ENCODE assay signal across 11 mouse cellular contexts in genomic region chr1:60860955-60861354, GRCm38 (mm10). TPM values are rescaled to one million over a fixed set of nuclear protein-coding genes. Genes with fewer than 3 reads are reported as not detected.
A peak's percentile ranks its signal among the peaks of the same experiment; 100 is the strongest.
DNase-seq lines count a peak whose midpoint lies in the region; ATAC-seq and TF ChIP-seq lines count a peak whose summit lies in the region.
"Had no signal": no experiment of that assay in that cellular context is flagged by ENCODE, and none has a peak within 500 bp of the region (broad histone marks: within the 10 kb centered on the region; RNA-seq: fewer than 3 reads in every experiment).

No protein-coding gene starts in this region.

- ATAC-seq in kidney, embryonic 14.5 days (ENCODE audit: low FRiP score, low TSS enrichment) = no peak
- ATAC-seq in forebrain, embryonic 16.5 days = peak; percentile 74
- ATAC-seq in limb, embryonic 14.5 days (ENCODE audit: low FRiP score, low read depth) = peak; percentile 29; the same call in 1 of the 2 replicates
- ATAC-seq in cerebellum, adult (ENCODE audit: insufficient number of reproducible peaks, low FRiP score, low TSS enrichment) = no peak

- no peaks in the 10 kb centered on the region for H3K27me3 ChIP-seq in kidney, embryonic 14.5 days (ENCODE audit: control insufficient read depth, insufficient read depth, low read length)
- H3K27me3 ChIP-seq in forebrain, embryonic 16.5 days (replicated peaks; ENCODE audit: control insufficient read depth, insufficient read depth, low read length) = no peaks in the 10 kb centered on the region
- no peaks in the 10 kb centered on the region for H3K27me3 ChIP-seq in limb, embryonic 14.5 days (ENCODE audit: control insufficient read depth, insufficient read depth, low read length)

- H3K36me3 ChIP-seq in kidney, embryonic 14.5 days (ENCODE audit: control insufficient read depth, insufficient read depth, low read length) = no peaks in the 10 kb centered on the region
- no peaks in the 10 kb centered on the region for H3K36me3 ChIP-seq in forebrain, embryonic 16.5 days (ENCODE audit: control insufficient read depth, insufficient read depth)
- H3K36me3 ChIP-seq in limb, embryonic 14.5 days (ENCODE audit: control insufficient read depth, insufficient read depth, low read length) = no peaks in the 10 kb centered on the region

- no peaks in the 10 kb centered on the region for H3K9me3 ChIP-seq in kidney, embryonic 14.5 days (ENCODE audit: control insufficient read depth, low read length)
- H3K9me3 ChIP-seq in forebrain, embryonic 16.5 days (ENCODE audit: control insufficient read depth, low read length) = no peaks in the 10 kb centered on the region
- no peaks in the 10 kb centered on the region for H3K9me3 ChIP-seq in limb, embryonic 14.5 days (ENCODE audit: control insufficient read depth, low read length)

- no peak for DNase-seq in kidney, postnatal 4 days
- DNase-seq in brain, adult 2 months (ENCODE audit: low read depth, low spot score) = peak; percentile 34
- DNase-seq in limb, embryonic 14.5 days (ENCODE audit: low spot score) = peak; percentile 45
- DNase-seq in adrenal gland, postnatal 14 days = no peak
- no peak for DNase-seq in urinary bladder, postnatal 36 days (ENCODE audit: low spot score in 2 of 2)

- H3K4me1 ChIP-seq in kidney, embryonic 14.5 days (ENCODE audit: control insufficient read depth, insufficient read depth, low read length) = 0 out of 2 replicates have a peak, but pooled peaks cover 8% of the 10 kb centered on the region
- peaks cover 6% of the 10 kb centered on the region for H3K4me1 ChIP-seq in forebrain, embryonic 16.5 days (replicated peaks; ENCODE audit: control insufficient read depth, insufficient read depth, low read length)
- H3K4me1 ChIP-seq in limb, embryonic 14.5 days (ENCODE audit: control insufficient read depth, insufficient read depth, low read length) = peaks cover 12% of the 10 kb centered on the region

- 0 out of 2 replicates have a peak overlapping the region, but pooled peaks have one; percentile 8 for H3K4me2 ChIP-seq in kidney, embryonic 14.5 days (replicated peaks; ENCODE audit: low read depth, low read length)
- H3K4me2 ChIP-seq in forebrain, embryonic 16.5 days (ENCODE audit: low read length) = peak overlapping the region; percentile 60
- 0 out of 2 replicates have a peak overlapping the region, but pooled peaks have one; percentile 9 for H3K4me2 ChIP-seq in limb, embryonic 14.5 days (replicated peaks; ENCODE audit: low read depth, low read length, severe bottlenecking)

- H3K9ac ChIP-seq in kidney, embryonic 14.5 days (ENCODE audit: low read depth, low read length) = 0 out of 2 replicates have a peak overlapping the region, but pooled peaks have one; percentile 7
- H3K9ac ChIP-seq in forebrain, embryonic 16.5 days (replicated peaks; ENCODE audit: low read depth, low read length) = peak overlapping the region; percentile 63
- no peak overlapping the region for H3K9ac ChIP-seq in limb, embryonic 14.5 days (ENCODE audit: low read depth, low read length, severe bottlenecking)

- no peak for TF ChIP-seq POLR2A in limb, embryonic 14.5 days (IDR thresholded peaks at IDR 0.05; ENCODE audit: borderline replicate concordance, extremely low read depth, insufficient read depth, insufficient read length)

- no peak overlapping the region for H3K4me3 ChIP-seq in kidney, embryonic 14.5 days (ENCODE audit: low read length)
- H3K4me3 ChIP-seq in forebrain, embryonic 16.5 days (replicated peaks; ENCODE audit: low read length) = peak overlapping the region; percentile 38
- H3K4me3 ChIP-seq in limb, embryonic 14.5 days (replicated peaks; ENCODE audit: low read length) = no peak overlapping the region

- H3K27ac ChIP-seq in kidney, embryonic 14.5 days (ENCODE audit: low read depth, low read length) = no peak overlapping the region
- peak overlapping the region; percentile 72 for H3K27ac ChIP-seq in forebrain, embryonic 16.5 days (ENCODE audit: low read length)
- H3K27ac ChIP-seq in limb, embryonic 14.5 days (replicated peaks; ENCODE audit: low read depth, low read length) = no peak overlapping the region

- 71% methylated on average over 5 of the region's 5 CpGs for WGBS in kidney, embryonic 14.5 days
- 37% methylated on average over 5 of the region's 5 CpGs for WGBS in forebrain, embryonic 16.5 days
- 69% methylated on average over 5 of the region's 5 CpGs for WGBS in limb, embryonic 14.5 days

RNA-seq across cellular contexts. Expression of gene Ctla4, which starts 25.8 kb away (rescaled TPM):
- polyA plus RNA-seq in kidney, embryonic 14.5 days (2014; fragmentation: Nextera tagmentation; extraction: Ambion mirVana) = not detected in 2 replicates
- not detected in 2 replicates for polyA plus RNA-seq in forebrain, embryonic 16.5 days (2015; fragmentation: Nextera tagmentation; extraction: Ambion mirVana)
- 0.26 and 0.33 TPM in 2 replicates for polyA plus RNA-seq in limb, embryonic 14.5 days (2012; rRNA removed)
- 0.34 and 0.40 TPM in 2 replicates for polyA plus RNA-seq in limb, embryonic 14.5 days (2014; fragmentation: Nextera tagmentation; extraction: Ambion mirVana)
- 0.52 and 1.1 TPM in 2 replicates for total RNA-seq in adrenal gland, postnatal 14 days (2021)
- total RNA-seq: left cerebral cortex, postnatal 36 days; MEL had no signal
- polyA plus RNA-seq: embryonic facial prominence, embryonic 11.5 days had no signal

Comparison
In these comparisons a context has a peak if more than half of its experiments do, and no peak if none do; other contexts are left out.
1. ATAC-seq: peak in forebrain, embryonic 16.5 days (single experiment) and limb, embryonic 14.5 days (single experiment); none in kidney, embryonic 14.5 days (single experiment) and cerebellum, adult (single experiment).
2. H3K4me2 ChIP-seq: peak in every context shown above with its lines; median percentile 60 in forebrain, embryonic 16.5 days; 9 in limb, embryonic 14.5 days; 8 in kidney, embryonic 14.5 days.
3. DNase-seq: peak in brain, adult 2 months (single experiment) and limb, embryonic 14.5 days (single experiment); none in kidney, postnatal 4 days (0 of 2), adrenal gland, postnatal 14 days (single experiment) and urinary bladder, postnatal 36 days (0 of 2).